In the genomic region with DNA sequence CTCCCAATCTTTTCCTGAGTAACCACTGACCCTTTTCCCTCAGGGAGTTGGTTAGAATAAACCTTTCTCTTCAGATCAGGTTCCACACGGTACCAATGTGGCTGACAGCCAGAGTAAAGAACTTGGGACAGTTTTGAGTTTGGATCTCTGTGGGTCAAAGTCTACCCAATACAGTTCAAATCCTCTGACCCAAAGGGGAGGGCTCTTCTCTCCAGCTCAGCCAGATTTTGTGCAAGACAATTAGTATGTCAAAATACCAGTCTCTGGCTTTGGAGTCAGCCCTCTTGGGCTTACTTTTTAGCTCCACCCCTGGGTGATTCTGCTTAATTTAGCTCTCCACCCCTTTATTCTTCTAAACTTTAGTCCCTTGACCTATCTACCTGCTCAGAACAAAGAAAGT, we compare ENCODE assay signal across 1 mouse cellular context.
TF ChIP-seq lines count a peak whose summit lies in the region.

No protein-coding gene starts in this region.

TF ChIP-seq in MEL, 35 proteins besides CTCF, POLR2A, EP300 and RAD21 (continued from another document):
- no peak for TF ChIP-seq ZC3H11A (IDR thresholded peaks at IDR 0.05; ENCODE audit: low read depth, low read length)
